8 mouse cellular contexts compared by ENCODE assay signal in the genomic region with DNA sequence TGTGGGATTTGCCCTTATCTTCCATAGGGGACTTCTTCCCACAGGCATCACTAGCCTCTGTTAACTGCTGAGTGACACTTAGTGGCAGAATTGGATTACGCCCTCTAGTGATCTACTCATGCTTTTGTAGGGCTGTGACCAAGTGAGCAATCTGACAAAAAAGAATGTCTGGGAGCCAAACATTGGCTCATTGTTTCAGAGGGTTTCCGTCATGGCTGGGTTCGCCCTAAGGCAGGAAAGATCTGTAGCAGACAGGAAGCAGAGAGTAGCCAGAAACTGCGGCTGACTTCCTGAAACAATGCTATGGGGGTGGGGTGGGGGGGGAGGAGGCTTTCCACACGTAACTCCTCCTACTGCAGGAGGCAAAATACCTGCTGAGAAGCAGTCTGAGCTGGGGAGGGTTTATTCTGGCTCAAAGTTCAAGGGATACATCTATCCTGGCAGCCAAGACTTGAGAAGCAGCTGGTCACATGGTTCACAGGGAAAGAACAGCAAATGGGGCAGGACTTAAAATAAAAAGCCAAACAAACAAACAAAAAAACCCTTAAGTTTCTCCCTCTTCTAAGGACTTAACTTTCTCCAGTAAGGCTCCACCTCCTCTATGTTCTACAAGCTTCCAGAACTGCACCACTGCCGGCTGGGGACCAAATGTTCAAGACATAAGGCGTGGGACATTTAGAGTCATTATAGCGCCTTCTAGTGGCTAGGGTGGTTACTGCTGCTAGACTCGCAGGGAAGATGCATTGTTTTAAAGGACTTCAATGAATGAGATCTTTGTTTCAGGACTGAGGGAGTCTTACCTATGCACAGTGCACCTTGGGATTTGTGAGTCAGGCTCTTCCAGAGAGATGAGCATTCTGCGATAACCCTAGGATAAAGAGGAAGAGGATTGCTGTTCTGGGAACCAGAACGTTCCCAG.
A peak's percentile ranks its signal among the peaks of the same experiment; 100 is the strongest.
DNase-seq lines count a peak whose midpoint lies in the region; ATAC-seq and TF ChIP-seq lines count a peak whose summit lies in the region.

No protein-coding gene starts in this region.

- intact Hi-C loops in left cerebral cortex, postnatal 10 days (cut with DNase I): loop anchor here (5.0 to 10.0 kb wide), 3 partner anchors 55 to 345 kb away; no protein-coding TSS in a partner anchor

- no peak overlapping the region for H3K27ac ChIP-seq in limb, embryonic 11.5 days (replicated peaks; ENCODE audit: low read depth, low read length)
- H3K27ac ChIP-seq in limb, embryonic 10.5 days: no peak overlapping the region
- H3K27ac ChIP-seq in cortical plate, adult 2 months (ENCODE audit: insufficient read depth, low read length): no peak overlapping the region
- peak overlapping the region; percentile 63; the same call in 1 of the 2 replicates for H3K27ac ChIP-seq in midbrain, embryonic 15.5 days

- TF ChIP-seq CTCF in cortical plate, adult 2 months (IDR thresholded peaks at IDR 0.05; ENCODE audit: extremely low read depth, insufficient read depth, low read length): peak; percentile 57

- H3K36me3 ChIP-seq in limb, embryonic 11.5 days (ENCODE audit: control insufficient read depth, insufficient read depth, low read length): no peaks in the 10 kb centered on the region
- H3K36me3 ChIP-seq in limb, embryonic 10.5 days: no peaks in the 10 kb centered on the region
- H3K36me3 ChIP-seq in midbrain, embryonic 15.5 days (replicated peaks): no peaks in the 10 kb centered on the region

- no peaks in the 10 kb centered on the region for H3K27me3 ChIP-seq in limb, embryonic 11.5 days (ENCODE audit: control insufficient read depth, insufficient read depth, low read length)
- H3K27me3 ChIP-seq in limb, embryonic 10.5 days (ENCODE audit: low read depth, poor library complexity, severe bottlenecking): peaks cover 18% of the 10 kb centered on the region
- H3K27me3 ChIP-seq in midbrain, embryonic 15.5 days (replicated peaks): 0 out of 2 replicates have a peak, but pooled peaks cover 3% of the 10 kb centered on the region

- no peak overlapping the region for H3K4me2 ChIP-seq in limb, embryonic 11.5 days (ENCODE audit: low read depth, severe bottlenecking)
- H3K4me2 ChIP-seq in midbrain, embryonic 15.5 days: no peak overlapping the region

- WGBS in limb, embryonic 11.5 days: 42% methylated on average over 11 of the region's 11 CpGs
- WGBS in limb, embryonic 10.5 days: 49% methylated on average over 11 of the region's 11 CpGs
- WGBS in midbrain, embryonic 15.5 days: 50% methylated on average over 11 of the region's 11 CpGs

- ATAC-seq in limb, embryonic 11.5 days (ENCODE audit: insufficient number of reproducible peaks, low FRiP score, low TSS enrichment, low read depth): 0 out of 2 replicates have a peak, but pooled peaks have one; percentile 20
- 0 out of 2 replicates have a peak, but pooled peaks have one; percentile 6 for ATAC-seq in midbrain, embryonic 15.5 days (replicated peaks)

- no peak for TF ChIP-seq POLR2A in cortical plate, adult 2 months (IDR thresholded peaks at IDR 0.05; ENCODE audit: extremely low read depth, insufficient read depth, low read length)

- H3K4me3 ChIP-seq in limb, embryonic 11.5 days (ENCODE audit: low read depth, low read length): no peak overlapping the region
- H3K4me3 ChIP-seq in limb, embryonic 10.5 days: no peak overlapping the region
- H3K4me3 ChIP-seq in cortical plate, adult 2 months (ENCODE audit: insufficient read depth, low read length): no peak overlapping the region
- H3K4me3 ChIP-seq in midbrain, embryonic 15.5 days: no peak overlapping the region

- peaks cover 6% of the 10 kb centered on the region; the same call in 1 of the 2 replicates for H3K4me1 ChIP-seq in limb, embryonic 11.5 days (ENCODE audit: control insufficient read depth, insufficient read depth, low read length)
- H3K4me1 ChIP-seq in limb, embryonic 10.5 days: peaks cover 9% of the 10 kb centered on the region
- peaks cover 4% of the 10 kb centered on the region; the same call in 1 of the 2 replicates for H3K4me1 ChIP-seq in cortical plate, adult 2 months (ENCODE audit: control insufficient read depth, insufficient read depth, low read length)
- H3K4me1 ChIP-seq in midbrain, embryonic 15.5 days: peaks cover 37% of the 10 kb centered on the region

- no peak overlapping the region for H3K9ac ChIP-seq in limb, embryonic 11.5 days (ENCODE audit: low read length)
- no peak overlapping the region for H3K9ac ChIP-seq in midbrain, embryonic 15.5 days

- DNase-seq in adrenal gland, adult (ENCODE audit: inconsistent age in 2 of 2, low spot score in 1 of 2): peak; percentile 7 to 62
- no peak for DNase-seq in adrenal gland, adult 8-10 months
- peak; percentile 51 for DNase-seq in limb, embryonic 11.5 days (ENCODE audit: low spot score)
- no peak for DNase-seq in limb, embryonic 10.5 days (ENCODE audit: low spot score)
- DNase-seq in left cerebral cortex, postnatal 10 days (ENCODE audit: extremely low spot score in 1 of 2, low spot score in 2 of 2): no peak
- DNase-seq in urinary bladder, postnatal 14 days (ENCODE audit: low spot score): no peak

- no peaks in the 10 kb centered on the region for H3K9me3 ChIP-seq in limb, embryonic 11.5 days (ENCODE audit: control insufficient read depth, low read length)
- H3K9me3 ChIP-seq in limb, embryonic 10.5 days (replicated peaks): no peaks in the 10 kb centered on the region
- no peaks in the 10 kb centered on the region for H3K9me3 ChIP-seq in midbrain, embryonic 15.5 days

Comparison
In these comparisons a context has a peak if more than half of its experiments do, and no peak if none do; other contexts are left out.
1. DNase-seq: peak in adrenal gland, adult (2 of 2) and limb, embryonic 11.5 days (single experiment); none in adrenal gland, adult 8-10 months (single experiment), limb, embryonic 10.5 days (single experiment), left cerebral cortex, postnatal 10 days (0 of 2) and urinary bladder, postnatal 14 days (single experiment).